Mouse (Mus musculus): Measurements from ENCODE around the gene Cd7. TPM values are rescaled to one million over a fixed set of nuclear protein-coding genes. Genes with fewer than 3 reads are reported as not detected.

Cd7 gene
- polyA plus RNA-seq, 2 experiments = 0.37 to 0.56 TPM

GRCm38 (mm10) chr11:120990951-120991526 is 48.2 kb downstream of the Cd7 start, which contains the start of gene Csnk1d:
TSS of gene Csnk1d (minus strand) at chr11:120991330.
- Histone ChIP-seq H3K4me1 (replicated peaks; ENCODE audit: control insufficient read depth in 2 of 2, insufficient read depth in 2 of 2, low read length in 1 of 2) (peaks cover 23 to 44% of the 10 kb centered on the region in 2 experiments), H3K9ac (replicated peaks) (peak within 1 kb of the TSS; percentile 96), H3K36me3 (replicated peaks; ENCODE audit: control insufficient read depth, insufficient read depth, low read depth) (peaks cover 2% of the 10 kb centered on the region), H3K4me2 (ENCODE audit: low read depth) (peak within 1 kb of the TSS; percentile 82), H3K4me3 (ENCODE audit: insufficient read depth in 1 of 2, low read depth in 2 of 2, low read length in 2 of 2) (peak within 1 kb of the TSS; percentile 81 to 94), H3K9me3 (ENCODE audit: control insufficient read depth, low read length) (no peaks in the 10 kb centered on the region), H3K27me3 (ENCODE audit: control insufficient read depth, insufficient read depth, low read length) (no peaks in the 10 kb centered on the region), H3K27ac (peak within 1 kb of the TSS; percentile 81)
- under 1% methylated on average over 58 of the region's 59 CpGs for WGBS (ENCODE audit: insufficient replicate concordance)
- DNase-seq (ENCODE audit: low read depth in 3 of 3, low spot score in 3 of 3) (peak; percentile 85 to 89 (median 85)), ATAC-seq (ENCODE audit: insufficient read depth) (peak; percentile 80)
- TF ChIP-seq CTCF (IDR thresholded peaks at IDR 0.05; ENCODE audit: low read depth) = no peak
- 0 out of 2 replicates have a peak, but pooled peaks have one; percentile 8 for TF ChIP-seq EP300 (IDR thresholded peaks at IDR 0.05; ENCODE audit: low read depth)

DNA sequence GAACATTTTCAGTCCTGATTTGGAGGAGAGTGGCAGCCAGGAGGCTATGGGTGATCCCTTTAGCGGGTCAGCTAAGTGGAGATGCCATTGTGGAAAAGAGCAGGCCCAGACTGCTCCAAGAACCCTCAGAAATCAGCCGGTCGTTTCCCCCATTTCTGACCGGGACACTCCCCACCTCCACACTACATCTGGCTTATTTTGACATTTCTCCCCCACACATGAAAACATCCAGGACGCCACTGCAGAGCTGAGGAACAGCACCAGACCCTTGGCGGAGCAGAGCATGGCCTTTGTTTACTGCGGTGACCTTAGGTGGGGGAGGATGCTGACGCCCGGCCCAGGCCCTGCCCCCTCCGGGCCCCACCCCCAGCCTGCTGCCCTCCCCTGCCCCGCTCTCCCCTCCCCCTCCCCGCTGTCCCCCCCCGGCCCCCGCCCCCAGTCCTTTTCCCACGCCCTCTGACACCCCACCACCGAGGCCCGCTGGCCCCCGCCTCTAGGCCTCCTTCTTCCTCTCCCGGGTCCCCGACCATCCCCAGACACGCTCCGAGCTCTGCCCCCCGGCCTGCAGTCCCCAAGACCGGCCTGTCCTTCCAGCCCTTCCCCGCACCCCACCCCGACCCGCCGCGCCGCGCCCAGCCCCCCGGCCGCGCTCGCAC is 49.0 kb downstream of the Cd7 start:
- Histone ChIP-seq H3K4me1 (replicated peaks; ENCODE audit: control insufficient read depth in 2 of 2, insufficient read depth in 2 of 2, low read length in 1 of 2) (peaks cover 29 to 50% of the 10 kb centered on the region in 2 experiments), H3K4me2 (ENCODE audit: low read depth) (peak overlapping the region; percentile 82), H3K4me3 (ENCODE audit: insufficient read depth in 1 of 2, low read depth in 2 of 2, low read length in 2 of 2) (peak overlapping the region; percentile 81 to 94), H3K36me3 (replicated peaks; ENCODE audit: control insufficient read depth, insufficient read depth, low read depth) (peaks cover 7% of the 10 kb centered on the region), H3K9ac (replicated peaks) (peak overlapping the region; percentile 96), H3K27me3 (ENCODE audit: control insufficient read depth, insufficient read depth, low read length) (no peaks in the 10 kb centered on the region), H3K27ac (peak overlapping the region; percentile 81), H3K9me3 (ENCODE audit: control insufficient read depth, low read length) (no peaks in the 10 kb centered on the region)
- 2% methylated on average over 32 of the region's 35 CpGs for WGBS (ENCODE audit: insufficient replicate concordance)
- DNase-seq (ENCODE audit: low read depth in 3 of 3, low spot score in 3 of 3) = no peak
- peak; percentile 71 for ATAC-seq (ENCODE audit: insufficient read depth)
- TF ChIP-seq CTCF (IDR thresholded peaks at IDR 0.05; ENCODE audit: low read depth) (no peak), EP300 (IDR thresholded peaks at IDR 0.05; ENCODE audit: low read depth) (no peak)

DNA sequence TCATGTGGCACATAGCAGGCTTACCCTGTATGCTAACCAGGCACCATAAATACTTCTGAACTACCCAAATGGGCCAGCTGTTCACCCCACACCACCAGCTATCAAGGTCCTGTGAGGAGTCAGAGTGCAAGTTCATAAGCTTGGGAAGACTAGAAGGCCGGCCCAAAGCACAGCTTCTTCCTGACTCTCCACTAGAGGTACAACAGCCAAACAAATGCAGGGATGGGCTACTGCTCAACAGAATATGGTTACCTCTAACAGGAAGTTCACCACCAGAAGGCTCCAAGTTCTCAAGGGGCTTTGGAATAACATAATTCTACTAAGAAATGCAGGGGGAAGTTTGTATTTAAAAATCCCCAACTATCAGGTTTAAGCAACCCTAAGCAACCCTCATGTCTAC is 49.7 kb downstream of the Cd7 start:
- Histone ChIP-seq H3K9ac (replicated peaks) (peak overlapping the region; percentile 96), H3K4me2 (ENCODE audit: low read depth) (peak overlapping the region; percentile 82), H3K4me3 (ENCODE audit: insufficient read depth in 1 of 2, low read depth in 2 of 2, low read length in 2 of 2) (peak overlapping the region; percentile 81 to 94), H3K27me3 (ENCODE audit: control insufficient read depth, insufficient read depth, low read length) (no peaks in the 10 kb centered on the region), H3K4me1 (replicated peaks; ENCODE audit: control insufficient read depth in 2 of 2, insufficient read depth in 2 of 2, low read length in 1 of 2) (peaks cover 29 to 52% of the 10 kb centered on the region in 2 experiments), H3K27ac (peak overlapping the region; percentile 81), H3K36me3 (replicated peaks; ENCODE audit: control insufficient read depth, insufficient read depth, low read depth) (peaks cover 11% of the 10 kb centered on the region), H3K9me3 (ENCODE audit: control insufficient read depth, low read length) (no peaks in the 10 kb centered on the region)
- 29% methylated on average over 1 of the region's 1 CpGs for WGBS (ENCODE audit: insufficient replicate concordance)
- TF ChIP-seq CTCF (IDR thresholded peaks at IDR 0.05; ENCODE audit: low read depth) (no peak), EP300 (IDR thresholded peaks at IDR 0.05; ENCODE audit: low read depth) (no peak)
- DNase-seq (ENCODE audit: low read depth in 3 of 3, low spot score in 3 of 3) (no peak), ATAC-seq (ENCODE audit: insufficient read depth) (no peak)

- Histone ChIP-seq H3K4me3 (ENCODE audit: insufficient read depth in 1 of 2, low read depth in 2 of 2, low read length in 2 of 2) (no peak overlapping the region), H3K9me3 (ENCODE audit: control insufficient read depth, low read length) (no peaks in the 10 kb centered on the region)
- no peak for ATAC-seq (ENCODE audit: insufficient read depth)
Measured at GRCm38 (mm10) chr11:120988410-120988809, 50.8 kb downstream of the Cd7 start.

GRCm38 (mm10) chr11:120987608-120988007 is 51.6 kb downstream of the Cd7 start:
- DNase-seq (ENCODE audit: low read depth in 3 of 3, low spot score in 3 of 3) (no peak), ATAC-seq (ENCODE audit: insufficient read depth) (no peak)
- Histone ChIP-seq H3K4me3 (ENCODE audit: insufficient read depth in 1 of 2, low read depth in 2 of 2, low read length in 2 of 2) (no peak overlapping the region), H3K4me1 (replicated peaks; ENCODE audit: control insufficient read depth in 2 of 2, insufficient read depth in 2 of 2, low read length in 1 of 2) (peaks cover 29 to 53% of the 10 kb centered on the region in 2 experiments), H3K9me3 (ENCODE audit: control insufficient read depth, low read length) (no peaks in the 10 kb centered on the region), H3K9ac (replicated peaks) (no peak overlapping the region), H3K36me3 (replicated peaks; ENCODE audit: control insufficient read depth, insufficient read depth, low read depth) (peaks cover 21% of the 10 kb centered on the region), H3K4me2 (ENCODE audit: low read depth) (no peak overlapping the region), H3K27me3 (ENCODE audit: control insufficient read depth, insufficient read depth, low read length) (no peaks in the 10 kb centered on the region), H3K27ac (no peak overlapping the region)
- 73% methylated on average over 3 of the region's 3 CpGs for WGBS (ENCODE audit: insufficient replicate concordance)
- no peak for TF ChIP-seq CTCF (IDR thresholded peaks at IDR 0.05; ENCODE audit: low read depth)
- no peak for TF ChIP-seq EP300 (IDR thresholded peaks at IDR 0.05; ENCODE audit: low read depth)

More at GRCm38 (mm10) chr11:120988410-120988809, 50.8 kb downstream of the Cd7 start:
- Histone ChIP-seq H3K27me3 (ENCODE audit: control insufficient read depth, insufficient read depth, low read length) (no peaks in the 10 kb centered on the region), H3K4me2 (ENCODE audit: low read depth) (peak overlapping the region; percentile 82), H3K9ac (replicated peaks) (0 out of 2 replicates have a peak overlapping the region, but pooled peaks have one; percentile 96), H3K36me3 (replicated peaks; ENCODE audit: control insufficient read depth, insufficient read depth, low read depth) (peaks cover 15% of the 10 kb centered on the region), H3K27ac (no peak overlapping the region), H3K4me1 (replicated peaks; ENCODE audit: control insufficient read depth in 2 of 2, insufficient read depth in 2 of 2, low read length in 1 of 2) (peaks cover 29 to 50% of the 10 kb centered on the region in 2 experiments)
- 60% methylated on average over 4 of the region's 4 CpGs for WGBS (ENCODE audit: insufficient replicate concordance)
- no peak for TF ChIP-seq CTCF (IDR thresholded peaks at IDR 0.05; ENCODE audit: low read depth)
- TF ChIP-seq EP300 (IDR thresholded peaks at IDR 0.05; ENCODE audit: low read depth) = no peak
- no peak for DNase-seq (ENCODE audit: low read depth in 3 of 3, low spot score in 3 of 3)

Other genes with a start within 250 kb of the Cd7 start
- gene Dus1l, start 243.0 kb downstream of the Cd7 start, polyA plus RNA-seq (2012; rRNA removed) = 25.4 and 34.0 TPM in 2 replicates
- 61.2 and 64.3 TPM in 2 replicates for gene Dus1l, start 243.0 kb downstream of the Cd7 start, polyA plus RNA-seq (2014; fragmentation: Nextera tagmentation; extraction: Ambion mirVana)
- 51.6 and 59.8 TPM in 2 replicates for gene Fasn, start 214.9 kb downstream of the Cd7 start, polyA plus RNA-seq (2012; rRNA removed)
- gene Fasn, start 214.9 kb downstream of the Cd7 start, polyA plus RNA-seq (2014; fragmentation: Nextera tagmentation; extraction: Ambion mirVana) = 17.7 and 22.3 TPM in 2 replicates
- 1.2 and 1.4 TPM in 2 replicates for gene Ccdc57, start 106.5 kb downstream of the Cd7 start, polyA plus RNA-seq (2012; rRNA removed)
- gene Ccdc57, start 106.5 kb downstream of the Cd7 start, polyA plus RNA-seq (2014; fragmentation: Nextera tagmentation; extraction: Ambion mirVana) = 1.3 and 1.4 TPM in 2 replicates
- gene Slc16a3, start 90.9 kb downstream of the Cd7 start, polyA plus RNA-seq (2012; rRNA removed) = 23.5 and 25.0 TPM in 2 replicates
- 25.8 and 31.6 TPM in 2 replicates for gene Slc16a3, start 90.9 kb downstream of the Cd7 start, polyA plus RNA-seq (2014; fragmentation: Nextera tagmentation; extraction: Ambion mirVana)
- gene Csnk1d, start 48.1 kb downstream of the Cd7 start, polyA plus RNA-seq (2012; rRNA removed) = 22.5 and 27.0 TPM in 2 replicates
- 17.1 and 19.6 TPM in 2 replicates for gene Csnk1d, start 48.1 kb downstream of the Cd7 start, polyA plus RNA-seq (2014; fragmentation: Nextera tagmentation; extraction: Ambion mirVana)
- 0.05 and 0.08 TPM in 2 replicates for gene Sectm1b, start 24.2 kb upstream of the Cd7 start, polyA plus RNA-seq (2012; rRNA removed)
- 0.04 TPM in 1 of 2 replicates, not detected in the other for gene Sectm1b, start 24.2 kb upstream of the Cd7 start, polyA plus RNA-seq (2014; fragmentation: Nextera tagmentation; extraction: Ambion mirVana)
- 1.0 and 1.3 TPM in 2 replicates for gene Sectm1a, start 41.8 kb upstream of the Cd7 start, polyA plus RNA-seq (2012; rRNA removed)
- 0.61 and 1.0 TPM in 2 replicates for gene Sectm1a, start 41.8 kb upstream of the Cd7 start, polyA plus RNA-seq (2014; fragmentation: Nextera tagmentation; extraction: Ambion mirVana)
- 0.08 and 0.10 TPM in 2 replicates for gene Tex19.2, start 79.3 kb upstream of the Cd7 start, polyA plus RNA-seq (2012; rRNA removed)
- gene Tex19.2, start 79.3 kb upstream of the Cd7 start, polyA plus RNA-seq (2014; fragmentation: Nextera tagmentation; extraction: Ambion mirVana) = not detected in 2 replicates
- gene Tex19.1, start 106.7 kb upstream of the Cd7 start, polyA plus RNA-seq (2012; rRNA removed) = 0.06 and 0.08 TPM in 2 replicates
- gene Tex19.1, start 106.7 kb upstream of the Cd7 start, polyA plus RNA-seq (2014; fragmentation: Nextera tagmentation; extraction: Ambion mirVana) = not detected in 2 replicates
- not detected in 2 replicates for gene Uts2r, start 120.9 kb upstream of the Cd7 start, polyA plus RNA-seq (2012; rRNA removed)
- gene Uts2r, start 120.9 kb upstream of the Cd7 start, polyA plus RNA-seq (2014; fragmentation: Nextera tagmentation; extraction: Ambion mirVana) = not detected in 2 replicates
- gene Hexdc, start 165.0 kb upstream of the Cd7 start, polyA plus RNA-seq (2012; rRNA removed) = 7.4 and 8.1 TPM in 2 replicates
- gene Hexdc, start 165.0 kb upstream of the Cd7 start, polyA plus RNA-seq (2014; fragmentation: Nextera tagmentation; extraction: Ambion mirVana) = 2.3 and 2.7 TPM in 2 replicates
- gene Ogfod3, start 165.3 kb upstream of the Cd7 start, polyA plus RNA-seq (2012; rRNA removed) = 4.0 and 5.6 TPM in 2 replicates
- 13.3 and 15.3 TPM in 2 replicates for gene Ogfod3, start 165.3 kb upstream of the Cd7 start, polyA plus RNA-seq (2014; fragmentation: Nextera tagmentation; extraction: Ambion mirVana)
- 14.8 and 16.1 TPM in 2 replicates for gene Cybc1, start 189.9 kb upstream of the Cd7 start, polyA plus RNA-seq (2012; rRNA removed)
- 19.7 and 20.3 TPM in 2 replicates for gene Cybc1, start 189.9 kb upstream of the Cd7 start, polyA plus RNA-seq (2014; fragmentation: Nextera tagmentation; extraction: Ambion mirVana)
- 27.9 and 46.6 TPM in 2 replicates for gene Narf, start 197.8 kb upstream of the Cd7 start, polyA plus RNA-seq (2012; rRNA removed)
- 108 and 110 TPM in 2 replicates for gene Narf, start 197.8 kb upstream of the Cd7 start, polyA plus RNA-seq (2014; fragmentation: Nextera tagmentation; extraction: Ambion mirVana)
- gene Foxk2, start 220.6 kb upstream of the Cd7 start, polyA plus RNA-seq (2012; rRNA removed) = 9.9 and 10.0 TPM in 2 replicates
- gene Foxk2, start 220.6 kb upstream of the Cd7 start, polyA plus RNA-seq (2014; fragmentation: Nextera tagmentation; extraction: Ambion mirVana) = 3.1 and 4.2 TPM in 2 replicates

Measured in liver, embryonic 14.5 days (tissue).